Mouse (Mus musculus): ENCODE data around the gene Inf2. TPM values are rescaled to one million over a fixed set of nuclear protein-coding genes. Genes with fewer than 3 reads are reported as not detected.

Gene Inf2
- polyA plus RNA-seq, 1 experiment from 2014 or later: 0.20 TPM

- Histone ChIP-seq H3K4me3 (ENCODE audit: low read depth, low read length) (no peak overlapping the region), H3K27ac (ENCODE audit: low read depth, low read length) (no peak overlapping the region), H3K4me2 (ENCODE audit: low read depth, low read length) (no peak overlapping the region), H3K36me3 (ENCODE audit: control insufficient read depth, insufficient read depth, low read length) (no peaks in the 10 kb centered on the region), H3K27me3 (ENCODE audit: control insufficient read depth, insufficient read depth, low read length) (no peaks in the 10 kb centered on the region), H3K9ac (replicated peaks; ENCODE audit: low read depth, low read length) (no peak overlapping the region), H3K4me1 (ENCODE audit: control insufficient read depth, insufficient read depth, low read length) (no peaks in the 10 kb centered on the region; the same call in 1 of the 2 replicates), H3K9me3 (ENCODE audit: control insufficient read depth, low read length) (no peaks in the 10 kb centered on the region)
- no peak for ATAC-seq (ENCODE audit: low read depth)
- WGBS: 77% methylated on average over 11 of the region's 11 CpGs
Measured at GRCm38 (mm10) chr12:112632084-112632777, 43.6 kb downstream of the Inf2 start.

DNA sequence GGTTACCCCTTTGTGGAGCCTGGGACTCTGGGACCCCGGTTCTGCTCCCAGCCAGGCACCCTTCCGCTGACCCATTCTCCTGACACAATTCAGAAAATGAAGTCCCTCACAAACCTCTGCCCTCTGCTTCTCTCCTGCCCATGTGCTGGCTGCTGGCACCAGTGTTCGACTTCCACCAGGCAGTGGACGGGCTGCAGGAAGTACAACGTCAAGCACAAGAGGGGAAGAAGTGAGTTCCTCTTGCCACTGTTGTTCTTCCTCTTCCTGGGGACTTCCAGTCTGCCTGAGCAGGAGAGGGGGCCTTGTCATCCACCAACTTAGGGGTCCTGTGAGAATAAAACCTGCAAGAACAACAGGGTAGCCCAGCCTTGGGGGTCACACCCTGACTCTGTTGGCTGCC is 44.3 kb downstream of the Inf2 start:
- Histone ChIP-seq H3K27me3 (ENCODE audit: control insufficient read depth, insufficient read depth, low read length) (no peaks in the 10 kb centered on the region), H3K27ac (ENCODE audit: low read depth, low read length) (no peak overlapping the region), H3K4me2 (ENCODE audit: low read depth, low read length) (no peak overlapping the region), H3K9ac (replicated peaks; ENCODE audit: low read depth, low read length) (no peak overlapping the region), H3K36me3 (ENCODE audit: control insufficient read depth, insufficient read depth, low read length) (no peaks in the 10 kb centered on the region), H3K4me3 (ENCODE audit: low read depth, low read length) (no peak overlapping the region), H3K4me1 (ENCODE audit: control insufficient read depth, insufficient read depth, low read length) (no peaks in the 10 kb centered on the region; the same call in 1 of the 2 replicates), H3K9me3 (ENCODE audit: control insufficient read depth, low read length) (no peaks in the 10 kb centered on the region)
- ATAC-seq (ENCODE audit: low read depth): no peak
- 84% methylated on average over 5 of the region's 5 CpGs for WGBS

DNA sequence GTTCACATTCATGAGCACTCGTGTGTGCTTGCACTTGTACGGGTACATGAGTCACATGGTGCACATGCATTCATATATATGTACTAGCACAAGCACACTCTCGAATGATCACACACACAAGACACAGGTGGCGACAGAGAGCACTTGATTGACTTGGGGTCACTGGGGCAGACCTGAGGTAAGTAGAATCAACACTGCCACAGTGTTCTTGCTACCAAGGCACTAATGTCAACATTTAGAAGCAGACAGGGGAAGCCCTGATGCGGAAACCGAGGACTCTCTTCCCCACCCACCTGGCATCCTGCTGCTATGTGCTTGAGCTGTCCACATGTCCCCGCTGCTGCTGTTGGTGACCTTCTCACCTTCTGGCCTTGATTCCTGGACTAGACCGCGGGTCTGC is 45.1 kb downstream of the Inf2 start:
- no peaks in the 10 kb centered on the region for H3K27me3 ChIP-seq (ENCODE audit: control insufficient read depth, insufficient read depth, low read length)
- no peak overlapping the region for H3K9ac ChIP-seq (replicated peaks; ENCODE audit: low read depth, low read length)
- no peak for ATAC-seq (ENCODE audit: low read depth)
- no peak overlapping the region for H3K4me3 ChIP-seq (ENCODE audit: low read depth, low read length)
- no peaks in the 10 kb centered on the region; the same call in 1 of the 2 replicates for H3K4me1 ChIP-seq (ENCODE audit: control insufficient read depth, insufficient read depth, low read length)
- no peak overlapping the region for H3K27ac ChIP-seq (ENCODE audit: low read depth, low read length)
- 77% methylated on average over 9 of the region's 9 CpGs for WGBS
- H3K9me3 ChIP-seq (ENCODE audit: control insufficient read depth, low read length): no peaks in the 10 kb centered on the region
- no peak overlapping the region for H3K4me2 ChIP-seq (ENCODE audit: low read depth, low read length)
- H3K36me3 ChIP-seq (ENCODE audit: control insufficient read depth, insufficient read depth, low read length): no peaks in the 10 kb centered on the region

- H3K36me3 ChIP-seq (ENCODE audit: control insufficient read depth, insufficient read depth, low read length): no peaks in the 10 kb centered on the region
- H3K4me2 ChIP-seq (ENCODE audit: low read depth, low read length): no peak overlapping the region
- H3K27ac ChIP-seq (ENCODE audit: low read depth, low read length): no peak overlapping the region
- H3K4me3 ChIP-seq (ENCODE audit: low read depth, low read length): no peak overlapping the region
- H3K9me3 ChIP-seq (ENCODE audit: control insufficient read depth, low read length): no peaks in the 10 kb centered on the region
- H3K4me1 ChIP-seq (ENCODE audit: control insufficient read depth, insufficient read depth, low read length): no peaks in the 10 kb centered on the region
- 79% methylated on average over 10 of the region's 10 CpGs for WGBS
- no peak for ATAC-seq (ENCODE audit: low read depth)
- H3K27me3 ChIP-seq (ENCODE audit: control insufficient read depth, insufficient read depth, low read length): no peaks in the 10 kb centered on the region
- no peak overlapping the region for H3K9ac ChIP-seq (replicated peaks; ENCODE audit: low read depth, low read length)
Measured at GRCm38 (mm10) chr12:112639526-112639925, 50.9 kb downstream of the Inf2 start.

DNA sequence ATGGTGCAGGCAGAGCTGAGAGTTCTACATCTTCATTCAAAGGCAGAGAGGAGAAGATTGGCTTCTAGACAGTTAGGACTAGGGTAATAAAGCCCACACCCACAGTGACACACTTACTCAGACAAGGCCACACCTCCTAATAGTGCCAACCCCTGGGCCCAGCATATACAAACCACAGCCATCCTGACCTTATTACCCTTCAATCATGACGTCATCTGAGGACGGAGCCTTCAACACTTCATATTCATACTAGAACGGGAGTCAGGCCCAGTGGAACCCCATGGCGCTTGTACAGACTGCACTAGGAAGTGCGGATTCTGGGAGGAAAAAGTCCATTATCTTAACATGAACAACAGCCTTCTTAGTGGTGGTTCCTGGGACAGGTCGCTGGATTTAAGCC is 54.5 kb downstream of the Inf2 start:
- H3K4me1 ChIP-seq (ENCODE audit: control insufficient read depth, insufficient read depth, low read length): peaks cover 14% of the 10 kb centered on the region
- no peaks in the 10 kb centered on the region for H3K27me3 ChIP-seq (ENCODE audit: control insufficient read depth, insufficient read depth, low read length)
- H3K4me2 ChIP-seq (ENCODE audit: low read depth, low read length): no peak overlapping the region
- no peak overlapping the region for H3K9ac ChIP-seq (replicated peaks; ENCODE audit: low read depth, low read length)
- no peak for ATAC-seq (ENCODE audit: low read depth)
- 96% methylated on average over 6 of the region's 6 CpGs for WGBS
- no peak overlapping the region for H3K27ac ChIP-seq (ENCODE audit: low read depth, low read length)
- no peak overlapping the region for H3K4me3 ChIP-seq (ENCODE audit: low read depth, low read length)
- no peaks in the 10 kb centered on the region for H3K9me3 ChIP-seq (ENCODE audit: control insufficient read depth, low read length)
- H3K36me3 ChIP-seq (ENCODE audit: control insufficient read depth, insufficient read depth, low read length): no peaks in the 10 kb centered on the region

- WGBS: under 1% methylated on average over 35 of the region's 46 CpGs
Measured at GRCm38 (mm10) chr12:112644180-112644854, 55.7 kb downstream of the Inf2 start, which contains the start of gene Siva1. Gene Siva1 (plus strand): TSS chr12:112644679.

GRCm38 (mm10) chr12:112644855-112645506 is 56.4 kb downstream of the Inf2 start:
- ATAC-seq (ENCODE audit: low read depth): no peak
- H3K4me3 ChIP-seq (ENCODE audit: low read depth, low read length): peak overlapping the region; percentile 64
- peak overlapping the region; percentile 88 for H3K4me2 ChIP-seq (ENCODE audit: low read depth, low read length)
- H3K9me3 ChIP-seq (ENCODE audit: control insufficient read depth, low read length): no peaks in the 10 kb centered on the region
- H3K9ac ChIP-seq (replicated peaks; ENCODE audit: low read depth, low read length): peak overlapping the region; percentile 66
- H3K27me3 ChIP-seq (ENCODE audit: control insufficient read depth, insufficient read depth, low read length): no peaks in the 10 kb centered on the region
- WGBS: under 1% methylated on average over 62 of the region's 75 CpGs
- H3K36me3 ChIP-seq (ENCODE audit: control insufficient read depth, insufficient read depth, low read length): 0 out of 2 replicates have a peak, but pooled peaks cover 5% of the 10 kb centered on the region
- H3K27ac ChIP-seq (ENCODE audit: low read depth, low read length): peak overlapping the region; percentile 80
- peaks cover 14% of the 10 kb centered on the region for H3K4me1 ChIP-seq (ENCODE audit: control insufficient read depth, insufficient read depth, low read length)

More at GRCm38 (mm10) chr12:112644180-112644854, 55.7 kb downstream of the Inf2 start, which contains the start of gene Siva1:
- Histone ChIP-seq H3K27me3 (ENCODE audit: control insufficient read depth, insufficient read depth, low read length) (no peaks in the 10 kb centered on the region), H3K27ac (ENCODE audit: low read depth, low read length) (peak within 1 kb of the TSS; percentile 80), H3K4me3 (ENCODE audit: low read depth, low read length) (peak within 1 kb of the TSS; percentile 64), H3K4me2 (ENCODE audit: low read depth, low read length) (peak within 1 kb of the TSS; percentile 88), H3K9ac (replicated peaks; ENCODE audit: low read depth, low read length) (peak within 1 kb of the TSS; percentile 66), H3K36me3 (ENCODE audit: control insufficient read depth, insufficient read depth, low read length) (0 out of 2 replicates have a peak, but pooled peaks cover 3% of the 10 kb centered on the region), H3K4me1 (ENCODE audit: control insufficient read depth, insufficient read depth, low read length) (peaks cover 14% of the 10 kb centered on the region), H3K9me3 (ENCODE audit: control insufficient read depth, low read length) (no peaks in the 10 kb centered on the region)
- ATAC-seq (ENCODE audit: low read depth): peak; percentile 96

DNA sequence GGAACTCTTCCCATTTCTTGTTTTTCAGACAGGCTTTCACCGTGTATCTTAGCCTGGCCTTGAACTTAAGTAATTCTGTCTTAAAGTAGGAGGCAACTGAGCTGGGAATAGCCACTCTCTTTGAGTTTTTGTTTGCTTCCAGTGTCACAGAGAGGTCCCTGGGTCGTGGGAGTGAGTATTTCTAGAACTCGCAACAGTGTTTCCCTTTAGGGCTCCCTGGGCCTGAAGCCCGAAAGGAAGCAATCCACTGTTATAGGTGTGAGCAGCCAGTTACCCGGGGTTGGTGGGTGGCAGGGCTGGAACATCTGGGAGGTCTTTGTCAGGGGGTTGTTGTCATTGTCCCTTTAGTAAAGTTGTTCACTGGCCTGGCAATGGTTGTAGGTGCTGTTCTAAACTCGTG is 57.6 kb downstream of the Inf2 start:
- H3K9ac ChIP-seq (replicated peaks; ENCODE audit: low read depth, low read length): no peak overlapping the region
- ATAC-seq (ENCODE audit: low read depth): no peak

More for the DNA sequence above, 57.6 kb downstream of the Inf2 start:
- Histone ChIP-seq H3K36me3 (ENCODE audit: control insufficient read depth, insufficient read depth, low read length) (0 out of 2 replicates have a peak, but pooled peaks cover 5% of the 10 kb centered on the region), H3K4me1 (ENCODE audit: control insufficient read depth, insufficient read depth, low read length) (peaks cover 14% of the 10 kb centered on the region), H3K9me3 (ENCODE audit: control insufficient read depth, low read length) (no peaks in the 10 kb centered on the region), H3K4me2 (ENCODE audit: low read depth, low read length) (peak overlapping the region; percentile 88; the same call in 1 of the 2 replicates), H3K27me3 (ENCODE audit: control insufficient read depth, insufficient read depth, low read length) (no peaks in the 10 kb centered on the region), H3K4me3 (ENCODE audit: low read depth, low read length) (no peak overlapping the region), H3K27ac (ENCODE audit: low read depth, low read length) (no peak overlapping the region)
- 61% methylated on average over 6 of the region's 6 CpGs for WGBS
